Mouse (Mus musculus): ENCODE results near the gene Slc35f3.

DNA sequence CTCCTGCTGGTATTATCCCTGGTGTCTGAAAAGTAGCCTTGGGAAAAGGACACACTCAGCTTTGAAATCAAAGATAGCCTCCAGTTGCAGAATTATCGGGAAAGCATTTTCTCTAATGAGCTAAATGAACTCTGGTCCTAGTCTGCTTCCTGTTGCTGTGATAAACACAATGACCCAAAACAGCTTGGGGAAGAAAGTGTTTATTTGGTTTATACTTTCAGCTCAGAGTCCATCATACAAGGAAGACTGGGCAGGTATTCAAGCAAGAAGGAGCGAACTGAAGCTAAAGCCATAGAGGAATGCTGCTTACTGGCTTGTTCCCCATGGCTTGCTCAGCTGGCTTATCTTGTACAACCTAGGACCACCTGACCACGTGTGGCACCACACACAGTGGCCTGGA lies 67.9 kb downstream of the Slc35f3 start:
- TF ChIP-seq POLR2A (IDR thresholded peaks at IDR 0.05; ENCODE audit: low read depth, low read length): no peak
- TF ChIP-seq CTCF (conservative IDR thresholded peaks at IDR 0.05; ENCODE audit: insufficient read depth, insufficient read length, low read depth, low read length): no peak
